Mouse (Mus musculus): ENCODE results near the gene Gata1.

DNA sequence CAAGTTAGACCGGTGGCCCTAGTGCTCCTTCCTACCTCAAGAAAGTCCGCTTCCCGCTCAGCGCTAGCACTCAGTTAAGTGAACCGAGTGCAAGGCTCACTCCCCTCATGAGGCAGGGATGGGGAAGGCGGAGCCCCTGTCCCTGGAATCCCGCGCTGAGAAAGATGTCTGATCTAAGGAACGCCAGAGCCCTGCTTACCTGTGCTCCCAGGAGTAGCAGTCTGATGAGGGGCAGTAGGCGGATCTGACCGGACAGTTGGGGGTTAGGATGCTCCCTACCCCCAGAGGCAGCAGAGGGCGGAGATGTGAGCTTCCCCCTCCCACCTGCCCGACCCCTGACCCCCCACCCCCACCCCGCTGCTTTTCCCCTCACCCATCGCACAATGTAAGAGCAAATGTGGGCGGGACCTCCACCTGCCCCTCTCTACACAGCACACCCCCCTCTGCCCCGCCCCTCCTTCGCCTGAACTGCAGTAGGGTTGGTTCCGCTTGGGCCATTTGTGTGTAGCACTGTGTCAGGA is 49.5 kb downstream of the Gata1 start, which contains the start of gene Eras:
- no peak for TF ChIP-seq CTCF (IDR thresholded peaks at IDR 0.05; ENCODE audit: low read depth)
- TF ChIP-seq EP300 (IDR thresholded peaks at IDR 0.05; ENCODE audit: low read depth) = no peak

Data from liver, embryonic 14.5 days (tissue).